Mouse (Mus musculus) CH12.LX (cell line): ENCODE data around the gene Polr3c. TPM values are rescaled to one million over a fixed set of nuclear protein-coding genes. Genes with fewer than 3 reads are reported as not detected.
"Not testable (repeated sequence)": the region's sequence is repeated elsewhere in the genome, so short reads cannot be mapped to it uniquely, and the experiment has no call there.

Source experiments
- DNase-seq: peaks from one replicate; pipeline ENCODE4 v3.0.0-alpha.2; 2013; ENCODE audit errors: extremely low read depth
- H3K27ac ChIP-seq: 2 replicates; pipeline ENCODE4 v1.5.1; 2012; ENCODE audit warnings: low read depth, mild to moderate bottlenecking, control low read depth, moderate library complexity; ENCODE audit not compliant: insufficient read depth
- H3K27me3 ChIP-seq: replicated peaks from 2 replicates; pipeline ENCODE3; 2012; ENCODE audit warnings: inconsistent platforms
- H3K36me3 ChIP-seq, 2 experiments: replicated peaks in 1 of 2; 2 replicates each; pipeline versions ENCODE3 to v1.6.1; 2012; ENCODE audit warnings: inconsistent platforms in 1 of 2, low read length in 1 of 2, mild to moderate bottlenecking in 1 of 2, mixed read lengths in 1 of 2, moderate library complexity in 1 of 2; ENCODE audit not compliant: control insufficient read depth in 1 of 2, insufficient read depth in 1 of 2
- H3K4me1 ChIP-seq, 2 experiments: 2 replicates each; pipeline ENCODE4 v1.6.1; 2012; ENCODE audit warnings: inconsistent platforms in 1 of 2, moderate library complexity in 1 of 2; ENCODE audit not compliant: insufficient read depth in 2 of 2, control insufficient read depth in 1 of 2
- H3K4me2 ChIP-seq: 2 replicates; pipeline ENCODE4 v1.6.1; 2012; ENCODE audit warnings: low read depth, mild to moderate bottlenecking, control low read depth; ENCODE audit not compliant: poor library complexity, insufficient read depth, severe bottlenecking
- H3K4me3 ChIP-seq, 3 experiments: fragments of 150-350 bp in 1 of 3; sonication (generic) in 1 of 3; replicated peaks in 1 of 3; 2 replicates each; pipeline versions ENCODE3 to v1.5.1; 2011 to 2012; ENCODE audit warnings: low read depth in 2 of 3, low read length in 2 of 3, mild to moderate bottlenecking in 2 of 3, moderate library complexity in 2 of 3, control low read depth in 1 of 3, improper control_type of control experiment in 1 of 3, inconsistent platforms in 1 of 3, mixed read lengths in 1 of 3; ENCODE audit not compliant: poor library complexity in 1 of 3
- H3K79me2 ChIP-seq: replicated peaks from 2 replicates; pipeline ENCODE4 v1.6.1; 2012; ENCODE audit warnings: mild to moderate bottlenecking, moderate library complexity; ENCODE audit not compliant: control insufficient read depth, poor library complexity, insufficient read depth, severe bottlenecking; ENCODE audit errors: extremely low read depth
- H3K9ac ChIP-seq: 2 replicates; pipeline ENCODE4 v1.6.1; 2012; ENCODE audit warnings: low read depth, mild to moderate bottlenecking, control low read depth, moderate library complexity; ENCODE audit not compliant: insufficient read depth
- H3K9me3 ChIP-seq: replicated peaks from 2 replicates; pipeline ENCODE3; 2012; ENCODE audit warnings: low read length, inconsistent platforms, mixed read lengths
- CTCF ChIP-seq, 2 experiments: IDR thresholded peaks in 1 of 2; conservative IDR thresholded peaks in 1 of 2; 2 replicates each; pipeline ENCODE4 v1.5.1; 2011 to 2012; ENCODE audit warnings: low read depth in 2 of 2, low read length in 2 of 2, improper control_type of control experiment in 1 of 2, inconsistent platforms in 1 of 2, mild to moderate bottlenecking in 1 of 2, moderate library complexity in 1 of 2
- ELF1 ChIP-seq: IDR thresholded peaks from 2 replicates; pipeline ENCODE4 v1.6.1; 2014; ENCODE audit warnings: low read depth, mild to moderate bottlenecking, inconsistent platforms, low read length, improper control_type of control experiment
- MEF2A ChIP-seq: IDR thresholded peaks from 2 replicates; pipeline ENCODE4 v1.6.1; 2014; ENCODE audit warnings: low read depth, mild to moderate bottlenecking, inconsistent platforms, low read length, improper control_type of control experiment, borderline replicate concordance
- NELFE ChIP-seq: IDR thresholded peaks from 2 replicates; pipeline ENCODE4 v1.6.1; 2011; ENCODE audit warnings: low read depth, low read length, improper control_type of control experiment
- RAD21 ChIP-seq: IDR thresholded peaks from 2 replicates; pipeline ENCODE4 v1.6.1; 2011; ENCODE audit warnings: low read depth, mild to moderate bottlenecking, low read length, improper control_type of control experiment, moderate library complexity
- SMC3 ChIP-seq: IDR thresholded peaks from 2 replicates; pipeline ENCODE4 v1.6.1; 2011; ENCODE audit warnings: low read depth, low read length, improper control_type of control experiment
- ZC3H11A ChIP-seq: IDR thresholded peaks from 2 replicates; pipeline ENCODE4 v1.6.1; 2012; ENCODE audit warnings: low read depth, mild to moderate bottlenecking, inconsistent platforms, low read length, improper control_type of control experiment
- dilution Hi-C: fragments of 300-500 bp; cut with MboI; formaldehyde crosslinking; loops from 2 replicates; pipeline ENCODE4 v1.14.3; 2020; ENCODE audit warnings: low sequenced_read_pairs; ENCODE audit not compliant: extremely low pct_unique_long_range_greater_than_20kb, extremely low pct_ligation_motif_present
- in situ Hi-C: fragments of 300-500 bp; cut with MboI; formaldehyde crosslinking; loops from 3 replicates; pipeline ENCODE4 v1.14.3; 2019; ENCODE audit warnings: low sequenced_read_pairs, low pct_ligation_motif_present, low pct_unique_long_range_greater_than_20kb, mixed read lengths
- polyA plus RNA-seq: library from polyadenylated mRNA; unstranded; fragments of >175 nt; gene quantifications from 2 replicates; pipeline ENCODE4 v1.2.1, GENCODE M21; 2012; ENCODE audit warnings: low read depth; ENCODE audit not compliant: insufficient read length
- total RNA-seq, 2 experiments: library from RNA; depleted of rRNA; stranded (reverse); fragments of 300-350 nt in 1 of 2; fragments of >200 nt in 1 of 2; gene quantifications; 2 replicates each; pipeline ENCODE4 v1.2.3; 2012 to 2014

The Polr3c gene
- total and polyA plus RNA-seq, 3 experiments = 18.1 to 78.3 (median 34.5) TPM

- Histone ChIP-seq H3K79me2 (no peaks in the 10 kb centered on the region), H3K9me3 (no peaks in the 10 kb centered on the region), H3K4me2 (no peak overlapping the region), H3K4me1 (peaks cover 4 to 22% of the 10 kb centered on the region in 2 experiments), H3K36me3 (peaks cover 0 to 4% of the 10 kb centered on the region in 2 experiments), H3K9ac (no peak overlapping the region), H3K4me3 (no peak overlapping the region), H3K27me3 (peaks cover 12% of the 10 kb centered on the region), H3K27ac (no peak overlapping the region)
- TF ChIP-seq SMC3 = peak; percentile 86
- peak; percentile 45 to 88 for TF ChIP-seq CTCF (conservative IDR thresholded peaks at IDR 0.05 in 1 of 2, IDR thresholded peaks at IDR 0.05 in 1 of 2; ENCODE audit: low read depth in 2 of 2, low read length in 2 of 2)
- no peak for TF ChIP-seq ELF1
- peak; percentile 77 for TF ChIP-seq ZC3H11A
- peak; percentile 83 for TF ChIP-seq RAD21
- no peak for TF ChIP-seq MEF2A
- dilution Hi-C loops = no loop called here
- peak; percentile 64 for DNase-seq
- in situ Hi-C loops = no loop called here
Measured at GRCm38 (mm10) chr3:96667316-96667715, 60.1 kb downstream of the Polr3c start.

GRCm38 (mm10) chr3:96666916-96667315 is 60.5 kb downstream of the Polr3c start:
- H3K4me1 ChIP-seq = peaks cover under 1 to 23% of the 10 kb centered on the region in 2 experiments
- dilution Hi-C loops = no loop called here
- TF ChIP-seq MEF2A = no peak
- no peak for TF ChIP-seq NELFE

GRCm38 (mm10) chr3:96665732-96666363 is 61.6 kb downstream of the Polr3c start:
- H3K27me3 ChIP-seq, H3K27ac ChIP-seq, in situ Hi-C loops, DNase-seq, H3K9me3 ChIP-seq, H3K4me2 ChIP-seq, H3K4me3 ChIP-seq, H3K9ac ChIP-seq, H3K79me2 ChIP-seq, dilution Hi-C loops, H3K36me3 ChIP-seq: not testable (repeated sequence)
- H3K4me1 ChIP-seq = peaks cover 5 to 30% of the 10 kb centered on the region in 2 experiments

More at GRCm38 (mm10) chr3:96666916-96667315, 60.5 kb downstream of the Polr3c start:
- Histone ChIP-seq H3K4me2 (no peak overlapping the region), H3K36me3 (peaks cover 0 to 4% of the 10 kb centered on the region in 2 experiments), H3K27ac (no peak overlapping the region), H3K27me3 (peaks cover 12% of the 10 kb centered on the region), H3K4me3 (no peak overlapping the region), H3K79me2 (no peaks in the 10 kb centered on the region), H3K9ac (no peak overlapping the region), H3K9me3 (no peaks in the 10 kb centered on the region)
- no peak for DNase-seq
- in situ Hi-C loops = no loop called here
